Mouse (Mus musculus) G1E (cell line): Measurements from ENCODE around the gene Rpp30.

Experiments
- CTCF ChIP-seq: IDR thresholded peaks from 2 replicates; pipeline ENCODE4 v1.5.1; 2012; ENCODE audit warnings: low read depth, low read length, inconsistent platforms, mixed read lengths
- GATA2 ChIP-seq: IDR thresholded peaks from 2 replicates; pipeline ENCODE4 v1.6.1; 2012; ENCODE audit warnings: low read depth, low read length, inconsistent platforms, borderline replicate concordance
- POLR2AphosphoS5 ChIP-seq: IDR thresholded peaks from 2 replicates; pipeline ENCODE4 v1.6.1; 2012; ENCODE audit warnings: low read depth, low read length, inconsistent platforms; ENCODE audit not compliant: insufficient replicate concordance
- TAL1 ChIP-seq: conservative IDR thresholded peaks from 2 replicates; pipeline ENCODE4 v1.6.1; 2012; ENCODE audit warnings: low read depth, low read length, inconsistent platforms, mixed read lengths

DNA sequence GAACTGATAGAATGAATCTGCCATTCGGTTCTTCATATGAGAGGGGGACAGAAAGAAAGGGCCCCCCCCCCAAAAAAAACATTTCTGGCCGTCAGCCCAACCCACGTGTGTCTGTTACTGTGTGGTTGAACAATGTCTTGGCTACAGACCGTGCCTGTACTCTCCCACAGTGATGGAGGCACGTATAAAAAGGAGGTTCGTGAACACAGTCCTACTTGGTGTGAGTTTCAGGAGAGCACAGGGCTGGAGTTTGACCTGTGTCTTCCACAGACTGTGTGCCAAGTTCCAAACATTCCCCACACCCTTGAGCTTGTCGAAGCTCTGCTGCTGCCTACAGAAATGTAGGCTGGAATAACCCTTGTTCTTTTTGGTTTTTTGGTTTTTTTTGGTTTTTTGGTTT is 26.9 kb downstream of the Rpp30 start:
- TF ChIP-seq CTCF, result no peak
- no peak for TF ChIP-seq POLR2AphosphoS5
- no peak for TF ChIP-seq TAL1
- no peak for TF ChIP-seq GATA2
